Mouse (Mus musculus): Measurements from ENCODE around the gene Rnf7. TPM values are rescaled to one million over a fixed set of nuclear protein-coding genes. Genes with fewer than 3 reads are reported as not detected.

The Rnf7 gene
- polyA plus RNA-seq, 1 experiment from 2014 or later, result 283 TPM

DNA sequence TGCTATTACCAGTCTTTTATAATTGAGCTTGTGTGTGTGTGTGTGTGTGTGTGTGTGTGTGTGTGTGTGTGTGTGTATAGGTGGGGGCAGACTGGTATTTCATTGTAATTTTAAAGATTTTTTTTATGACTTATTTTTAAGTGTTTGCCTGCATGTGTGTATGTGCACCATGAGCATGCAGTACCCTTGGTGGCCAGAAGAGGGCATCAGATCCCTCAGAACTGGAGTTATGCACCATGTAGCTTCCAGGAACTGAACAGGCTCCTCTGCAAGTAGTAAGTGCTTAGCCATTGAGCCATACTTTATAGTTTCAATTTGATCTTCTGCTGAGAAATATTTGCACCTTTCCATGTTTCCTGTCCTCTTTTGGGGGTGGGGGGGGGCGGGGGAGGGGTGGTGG, 16.9 kb downstream of the Rnf7 start:
- Histone ChIP-seq H3K4me1 (peaks cover 7% of the 10 kb centered on the region), H3K27ac (replicated peaks) (no peak overlapping the region), H3K27me3 (ENCODE audit: low read depth, poor library complexity, severe bottlenecking) (no peaks in the 10 kb centered on the region), H3K9me3 (replicated peaks) (peaks cover 17% of the 10 kb centered on the region), H3K4me3 (no peak overlapping the region), H3K36me3 (peaks cover 27% of the 10 kb centered on the region)
- DNase-seq (ENCODE audit: low spot score), result no peak
- 29% methylated on average over 1 of the region's 1 CpGs for WGBS

GRCm38 (mm10) chr9:96460117-96460865, 18.2 kb downstream of the Rnf7 start:
- H3K36me3 ChIP-seq, result peaks cover 25% of the 10 kb centered on the region
- no peak overlapping the region for H3K4me3 ChIP-seq
- no peak for DNase-seq (ENCODE audit: low spot score)
- no peak overlapping the region for H3K27ac ChIP-seq (replicated peaks)
- peaks cover 17% of the 10 kb centered on the region for H3K9me3 ChIP-seq (replicated peaks)
- peaks cover 7% of the 10 kb centered on the region for H3K4me1 ChIP-seq
- H3K27me3 ChIP-seq (ENCODE audit: low read depth, poor library complexity, severe bottlenecking), result no peaks in the 10 kb centered on the region
- WGBS, result 67% methylated on average over 10 of the region's 10 CpGs

GRCm38 (mm10) chr9:96455618-96456017, 22.9 kb downstream of the Rnf7 start:
- WGBS, result 87% methylated on average over 8 of the region's 8 CpGs

DNA sequence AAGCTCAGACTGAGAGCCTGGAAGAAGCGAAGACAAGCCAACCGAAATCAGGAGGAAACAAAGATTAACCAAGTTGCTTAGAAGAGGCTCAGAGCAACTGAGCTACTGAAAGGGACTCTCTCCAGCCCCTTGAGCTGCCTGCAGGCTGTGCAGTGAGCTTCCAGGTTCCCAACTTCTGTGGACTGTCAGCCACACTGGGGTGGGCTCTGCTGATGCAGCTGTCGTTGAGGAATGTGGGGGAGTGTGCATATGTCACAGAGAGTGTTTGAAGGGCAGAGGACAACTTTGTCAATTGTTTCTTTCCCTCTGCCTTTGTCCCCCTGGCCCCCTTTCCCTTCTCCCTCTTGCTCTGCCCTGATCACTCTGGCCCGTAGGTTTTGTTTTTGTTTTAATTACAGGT, 25.5 kb downstream of the Rnf7 start:
- Histone ChIP-seq H3K4me3 (no peak overlapping the region), H3K9me3 (replicated peaks) (no peaks in the 10 kb centered on the region), H3K27ac (replicated peaks) (no peak overlapping the region), H3K4me1 (no peaks in the 10 kb centered on the region), H3K36me3 (no peaks in the 10 kb centered on the region), H3K27me3 (ENCODE audit: low read depth, poor library complexity, severe bottlenecking) (no peaks in the 10 kb centered on the region)
- WGBS, result 88% methylated on average over 4 of the region's 4 CpGs
- DNase-seq (ENCODE audit: low spot score), result no peak

More at GRCm38 (mm10) chr9:96455618-96456017, 22.9 kb downstream of the Rnf7 start:
- Histone ChIP-seq H3K36me3 (no peaks in the 10 kb centered on the region), H3K9me3 (replicated peaks) (no peaks in the 10 kb centered on the region), H3K27ac (replicated peaks) (no peak overlapping the region), H3K4me3 (no peak overlapping the region), H3K27me3 (ENCODE audit: low read depth, poor library complexity, severe bottlenecking) (no peaks in the 10 kb centered on the region), H3K4me1 (peaks cover 7% of the 10 kb centered on the region)
- DNase-seq (ENCODE audit: low spot score), result no peak

DNA sequence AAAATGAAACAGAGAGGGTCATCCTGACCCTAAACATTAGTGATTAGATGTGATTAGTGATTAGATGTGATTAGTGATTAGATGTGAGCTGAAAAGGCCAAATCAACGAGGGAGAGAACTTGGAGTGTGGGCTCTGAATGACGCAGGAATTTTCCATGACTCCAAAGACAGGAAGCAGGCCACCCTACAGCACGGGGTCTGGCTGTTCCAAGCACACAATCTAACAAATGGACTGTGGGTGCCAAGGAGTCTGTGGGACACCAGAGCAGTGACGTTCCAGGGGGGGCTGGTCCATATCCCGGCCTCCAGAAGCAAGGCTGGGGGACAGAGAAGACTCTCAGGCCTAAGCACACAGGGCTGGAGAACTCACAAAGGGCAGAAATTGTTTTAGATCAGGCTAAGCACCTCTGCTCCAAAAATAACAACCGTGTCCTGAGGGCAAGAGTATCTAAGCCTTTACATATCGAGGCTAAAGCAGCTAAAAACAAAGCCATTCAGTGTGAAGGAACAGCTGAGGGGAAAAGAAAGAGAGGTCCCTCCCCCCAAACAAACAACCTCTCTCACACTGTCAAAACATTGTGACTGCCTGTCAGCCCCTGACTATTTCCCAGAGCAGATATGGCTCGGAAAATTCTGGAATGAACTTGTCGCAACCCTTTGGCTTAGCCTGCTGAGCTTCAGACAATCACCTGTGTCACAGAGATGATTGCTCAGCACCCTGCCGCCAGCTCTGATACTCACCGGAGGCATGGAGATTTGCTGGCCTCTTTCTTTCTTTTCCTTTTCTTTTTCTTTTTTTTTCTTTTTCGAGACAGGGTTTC, 27.4 kb downstream of the Rnf7 start:
- no peaks in the 10 kb centered on the region for H3K36me3 ChIP-seq
- H3K4me1 ChIP-seq, result no peaks in the 10 kb centered on the region
- H3K27me3 ChIP-seq (ENCODE audit: low read depth, poor library complexity, severe bottlenecking), result no peaks in the 10 kb centered on the region
- DNase-seq (ENCODE audit: low spot score), result no peak
- no peak overlapping the region for H3K4me3 ChIP-seq
- no peak overlapping the region for H3K27ac ChIP-seq (replicated peaks)
- H3K9me3 ChIP-seq (replicated peaks), result no peaks in the 10 kb centered on the region
- WGBS, result 78% methylated on average over 12 of the region's 12 CpGs

GRCm38 (mm10) chr9:96449514-96449913, 29.0 kb downstream of the Rnf7 start:
- Histone ChIP-seq H3K4me1 (no peaks in the 10 kb centered on the region), H3K27ac (replicated peaks) (no peak overlapping the region), H3K4me3 (no peak overlapping the region), H3K9me3 (replicated peaks) (no peaks in the 10 kb centered on the region), H3K27me3 (ENCODE audit: low read depth, poor library complexity, severe bottlenecking) (no peaks in the 10 kb centered on the region), H3K36me3 (no peaks in the 10 kb centered on the region)
- DNase-seq (ENCODE audit: low spot score), result no peak
- WGBS, result 92% methylated on average over 9 of the region's 9 CpGs

DNA sequence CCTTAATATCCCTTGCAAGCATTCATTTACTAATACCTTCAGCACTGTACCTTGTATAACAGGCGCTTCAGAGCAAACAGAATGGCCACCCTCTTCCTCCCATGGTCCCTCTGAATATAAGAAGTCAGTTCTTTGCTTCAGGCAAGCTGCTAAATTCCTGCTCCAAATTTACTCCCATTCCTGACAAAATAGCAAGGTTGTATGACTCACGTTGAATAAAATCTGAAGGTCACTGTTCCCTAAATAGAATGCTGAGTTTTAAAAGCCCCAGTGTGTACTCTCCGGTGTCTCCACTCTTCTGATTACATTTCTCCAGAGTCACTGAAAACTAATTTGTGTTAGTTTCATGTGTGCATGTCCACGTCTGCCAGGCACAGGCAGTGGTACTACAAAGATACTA, 33.1 kb downstream of the Rnf7 start:
- Histone ChIP-seq H3K4me1 (peaks cover 10% of the 10 kb centered on the region), H3K27me3 (ENCODE audit: low read depth, poor library complexity, severe bottlenecking) (peaks cover 17% of the 10 kb centered on the region), H3K9me3 (replicated peaks) (no peaks in the 10 kb centered on the region), H3K4me3 (no peak overlapping the region), H3K27ac (replicated peaks) (no peak overlapping the region), H3K36me3 (no peaks in the 10 kb centered on the region)
- no peak for DNase-seq (ENCODE audit: low spot score)
- 88% methylated on average over 4 of the region's 4 CpGs for WGBS

DNA sequence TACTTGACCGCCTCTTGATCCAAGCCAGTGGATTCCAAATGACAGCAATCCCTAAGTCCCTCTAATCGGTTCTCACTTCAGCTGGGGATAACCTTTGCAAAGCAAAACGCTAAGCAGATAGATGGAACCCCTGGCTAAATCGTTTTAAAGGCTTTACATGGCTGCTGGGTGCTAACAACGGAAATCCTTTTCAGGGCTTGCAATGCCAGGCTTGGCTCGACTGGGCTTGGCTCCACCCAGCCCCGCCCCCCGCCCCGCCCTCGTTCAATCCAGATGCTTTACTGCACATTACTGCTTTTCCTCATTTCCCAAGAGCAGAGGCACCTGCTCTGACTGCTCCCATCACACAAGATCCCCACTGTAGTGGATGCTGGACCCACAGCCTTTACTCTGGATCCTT, 36.4 kb downstream of the Rnf7 start:
- H3K27me3 ChIP-seq (ENCODE audit: low read depth, poor library complexity, severe bottlenecking), result peaks cover 46% of the 10 kb centered on the region
- peaks cover 28% of the 10 kb centered on the region for H3K4me1 ChIP-seq
- DNase-seq (ENCODE audit: low spot score), result peak; percentile 22
- no peaks in the 10 kb centered on the region for H3K36me3 ChIP-seq
- no peaks in the 10 kb centered on the region for H3K9me3 ChIP-seq (replicated peaks)
- 15% methylated on average over 10 of the region's 10 CpGs for WGBS
- peak overlapping the region; percentile 31 for H3K4me3 ChIP-seq
- peak overlapping the region; percentile 6; the same call in 1 of the 2 replicates for H3K27ac ChIP-seq (replicated peaks)

- H3K4me3 ChIP-seq, result peak overlapping the region; percentile 57
- no peak for DNase-seq (ENCODE audit: low spot score)
- peaks cover 68% of the 10 kb centered on the region for H3K27me3 ChIP-seq (ENCODE audit: low read depth, poor library complexity, severe bottlenecking)
- H3K9me3 ChIP-seq (replicated peaks), result no peaks in the 10 kb centered on the region
- peaks cover 33% of the 10 kb centered on the region for H3K4me1 ChIP-seq
- H3K36me3 ChIP-seq, result no peaks in the 10 kb centered on the region
- WGBS, result 3% methylated on average over 8 of the region's 8 CpGs
- H3K27ac ChIP-seq (replicated peaks), result peak overlapping the region; percentile 79
These were observed 40.1 kb downstream of the Rnf7 start for GRCm38 (mm10) chr9:96438334-96438871.

DNA sequence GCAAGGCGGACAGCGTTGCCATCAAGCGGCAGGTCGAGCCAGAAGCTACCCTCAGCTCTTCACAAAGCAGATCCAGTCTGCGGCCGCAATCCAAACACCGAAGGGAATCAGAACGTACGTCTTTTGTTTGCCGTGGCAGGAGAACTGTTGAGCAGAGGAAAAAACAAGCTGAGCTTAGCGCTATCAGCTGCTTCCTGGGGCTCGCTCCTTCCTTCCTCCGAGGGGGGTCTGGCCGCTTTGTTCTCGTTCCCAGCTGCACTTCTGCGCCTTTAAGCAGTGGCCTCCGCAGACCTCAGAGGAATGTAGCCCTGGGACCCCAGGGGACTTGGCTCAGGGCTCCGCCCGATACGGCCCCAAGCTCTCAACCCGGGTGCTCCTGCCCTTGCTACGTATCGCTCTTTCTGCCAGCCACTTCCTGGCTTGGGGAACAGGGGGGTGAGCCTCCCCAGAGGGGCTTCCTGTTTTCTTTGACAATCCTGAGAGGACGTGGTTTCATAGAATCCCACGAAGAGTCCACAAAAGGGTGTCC, 40.6 kb downstream of the Rnf7 start:
- Histone ChIP-seq H3K4me1 (peaks cover 33% of the 10 kb centered on the region), H3K9me3 (replicated peaks) (no peaks in the 10 kb centered on the region), H3K4me3 (peak overlapping the region; percentile 57), H3K36me3 (no peaks in the 10 kb centered on the region), H3K27me3 (ENCODE audit: low read depth, poor library complexity, severe bottlenecking) (peaks cover 68% of the 10 kb centered on the region), H3K27ac (replicated peaks) (peak overlapping the region; percentile 79)
- DNase-seq (ENCODE audit: low spot score), result peak; percentile 71
- under 1% methylated on average over 25 of the region's 25 CpGs for WGBS

GRCm38 (mm10) chr9:96436901-96437804, 41.3 kb downstream of the Rnf7 start:
- Histone ChIP-seq H3K27me3 (ENCODE audit: low read depth, poor library complexity, severe bottlenecking) (peaks cover 68% of the 10 kb centered on the region), H3K4me1 (peaks cover 28% of the 10 kb centered on the region), H3K27ac (replicated peaks) (peak overlapping the region; percentile 79), H3K36me3 (no peaks in the 10 kb centered on the region), H3K4me3 (peak overlapping the region; percentile 57), H3K9me3 (replicated peaks) (no peaks in the 10 kb centered on the region)
- WGBS, result 7% methylated on average over 28 of the region's 28 CpGs
- DNase-seq (ENCODE audit: low spot score), result peak; percentile 36

DNA sequence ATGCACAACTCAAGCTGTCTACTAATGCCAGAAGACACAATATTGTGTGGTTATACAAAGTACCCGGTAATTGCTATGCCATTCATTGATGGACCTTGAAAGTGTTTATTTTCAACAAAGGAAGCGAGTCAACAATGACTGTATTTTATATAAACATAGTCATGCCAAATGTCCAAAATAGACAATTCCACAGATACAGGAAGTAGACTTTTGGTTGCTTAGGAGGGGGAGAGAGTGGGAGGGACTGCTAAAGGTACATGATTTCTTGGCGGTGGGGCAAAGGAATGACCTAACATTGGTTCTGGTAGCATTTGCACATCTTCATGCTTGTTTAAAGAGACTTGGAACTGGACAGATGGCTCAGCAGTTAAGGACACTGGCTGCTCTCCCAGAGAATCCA, 45.9 kb downstream of the Rnf7 start:
- H3K27ac ChIP-seq (replicated peaks), result no peak overlapping the region
- peaks cover 27% of the 10 kb centered on the region for H3K27me3 ChIP-seq (ENCODE audit: low read depth, poor library complexity, severe bottlenecking)
- peaks cover 10% of the 10 kb centered on the region for H3K4me1 ChIP-seq
- DNase-seq (ENCODE audit: low spot score), result no peak
- H3K4me3 ChIP-seq, result no peak overlapping the region
- no peaks in the 10 kb centered on the region for H3K9me3 ChIP-seq (replicated peaks)
- WGBS, result 88% methylated on average over 3 of the region's 3 CpGs
- H3K36me3 ChIP-seq, result no peaks in the 10 kb centered on the region
